Mouse (Mus musculus): ENCODE measurements around the gene Cxcl12.

- no peak for TF ChIP-seq CTCF (IDR thresholded peaks at IDR 0.05; ENCODE audit: low read depth, low read length)
- no peak for TF ChIP-seq GATA1 (IDR thresholded peaks at IDR 0.05; ENCODE audit: borderline replicate concordance, low read length)
- no peak for TF ChIP-seq POLR2AphosphoS5 (IDR thresholded peaks at IDR 0.05; ENCODE audit: insufficient replicate concordance, low read depth, low read length)
- no peak for TF ChIP-seq TAL1 (conservative IDR thresholded peaks at IDR 0.05; ENCODE audit: low read depth, low read length)
These were observed 17.0 kb downstream of the Cxcl12 start for GRCm38 (mm10) chr6:117185381-117185780.

Measured in G1E (cell line).